Mouse (Mus musculus) MEL (cell line): Measurements from ENCODE around the gene Fam78b. TPM values are rescaled to one million over a fixed set of nuclear protein-coding genes. Genes with fewer than 3 reads are reported as not detected.

Source experiments
- DNase-seq: peaks from one replicate; pipeline ENCODE4 v3.0.0; 2011; ENCODE audit warnings: low read depth, low spot score
- H3K27ac ChIP-seq: 2 replicates; pipeline ENCODE4 v1.5.1; 2012; ENCODE audit warnings: low read depth, mild to moderate bottlenecking, control low read depth, low read length, moderate library complexity; ENCODE audit not compliant: control insufficient read depth
- H3K27me3 ChIP-seq, 2 experiments: fragments of 150-350 bp in 1 of 2; sonication (generic) in 1 of 2; 2 replicates each; pipeline ENCODE4 v1.6.1; 2012; ENCODE audit warnings: low read length in 2 of 2, mild to moderate bottlenecking in 2 of 2, improper control_type of control experiment in 1 of 2, moderate library complexity in 1 of 2; ENCODE audit not compliant: insufficient read depth in 2 of 2, control insufficient read depth in 1 of 2
- H3K36me3 ChIP-seq, 2 experiments: 2 replicates each; pipeline ENCODE4 v1.6.1; 2012 to 2014; ENCODE audit warnings: low read length in 2 of 2, improper control_type of control experiment in 1 of 2, inconsistent platforms in 1 of 2, mild to moderate bottlenecking in 1 of 2; ENCODE audit not compliant: insufficient read depth in 2 of 2, control insufficient read depth in 1 of 2
- H3K4me1 ChIP-seq, 2 experiments: fragments of 150-350 bp in 1 of 2; sonication (generic) in 1 of 2; 2 replicates each; pipeline ENCODE4 v1.6.1; 2012; ENCODE audit warnings: low read length in 2 of 2, improper control_type of control experiment in 1 of 2, mild to moderate bottlenecking in 1 of 2; ENCODE audit not compliant: insufficient read depth in 2 of 2, control insufficient read depth in 1 of 2
- H3K4me3 ChIP-seq, 2 experiments: fragments of 150-350 bp in 1 of 2; sonication (generic) in 1 of 2; 2 replicates each; pipeline ENCODE4 v1.5.1; 2012; ENCODE audit warnings: low read depth in 2 of 2, low read length in 2 of 2, mild to moderate bottlenecking in 2 of 2, moderate library complexity in 2 of 2, control low read depth in 1 of 2, improper control_type of control experiment in 1 of 2; ENCODE audit not compliant: control insufficient read depth in 1 of 2, insufficient read depth in 1 of 2
- H3K79me2 ChIP-seq: 2 replicates; pipeline ENCODE4 v1.6.1; 2012; ENCODE audit warnings: mild to moderate bottlenecking, low read length, moderate library complexity; ENCODE audit not compliant: control insufficient read depth, poor library complexity, insufficient read depth
- H3K9ac ChIP-seq: 2 replicates; pipeline ENCODE4 v1.6.1; 2012; ENCODE audit warnings: low read depth, mild to moderate bottlenecking, control low read depth, low read length, moderate library complexity; ENCODE audit not compliant: control insufficient read depth, poor library complexity, severe bottlenecking
- H3K9me3 ChIP-seq: fragments of 150-350 bp; sonication (generic); replicated peaks from 2 replicates; pipeline ENCODE4 v1.6.1; 2012; ENCODE audit warnings: mild to moderate bottlenecking, low read length, improper control_type of control experiment, moderate library complexity; ENCODE audit not compliant: insufficient read depth
- CHD2 ChIP-seq: IDR thresholded peaks from 2 replicates; pipeline ENCODE4 v1.6.1; 2011; ENCODE audit warnings: low read length, improper control_type of control experiment
- ETS1 ChIP-seq: IDR thresholded peaks from 2 replicates; pipeline ENCODE4 v1.6.1; 2012; ENCODE audit warnings: low read depth, mild to moderate bottlenecking, inconsistent platforms, low read length, improper control_type of control experiment, moderate library complexity
- HCFC1 ChIP-seq: IDR thresholded peaks from 2 replicates; pipeline ENCODE4 v1.6.1; 2012; ENCODE audit warnings: low read depth, mild to moderate bottlenecking, inconsistent platforms, low read length, improper control_type of control experiment, moderate library complexity
- MAX ChIP-seq: IDR thresholded peaks from 2 replicates; pipeline ENCODE4 v1.6.1; 2011; ENCODE audit warnings: low read length, improper control_type of control experiment
- MEF2A ChIP-seq: IDR thresholded peaks from 2 replicates; pipeline ENCODE4 v1.6.1; 2014; ENCODE audit warnings: low read depth, mild to moderate bottlenecking, inconsistent platforms, low read length, improper control_type of control experiment; ENCODE audit not compliant: poor library complexity, insufficient replicate concordance, severe bottlenecking; ENCODE audit errors: extremely low read depth
- MYB ChIP-seq: IDR thresholded peaks from 2 replicates; pipeline ENCODE4 v1.6.1; 2011; ENCODE audit warnings: mild to moderate bottlenecking, low read depth, low read length, improper control_type of control experiment
- POLR2AphosphoS2 ChIP-seq: IDR thresholded peaks from 2 replicates; pipeline ENCODE4 v1.6.1; 2011; ENCODE audit warnings: low read length, improper control_type of control experiment
- RAD21 ChIP-seq: IDR thresholded peaks from 2 replicates; pipeline ENCODE4 v1.6.1; 2011; ENCODE audit warnings: mild to moderate bottlenecking, low read depth, low read length, improper control_type of control experiment
- RCOR1 ChIP-seq: IDR thresholded peaks from 2 replicates; pipeline ENCODE4 v1.6.1; 2012; ENCODE audit warnings: low read depth, mild to moderate bottlenecking, inconsistent platforms, low read length, improper control_type of control experiment
- TCF12 ChIP-seq: IDR thresholded peaks from 2 replicates; pipeline ENCODE4 v1.6.1; 2014; ENCODE audit warnings: low read depth, mild to moderate bottlenecking, inconsistent platforms, low read length, improper control_type of control experiment, moderate library complexity
- UBTF ChIP-seq: IDR thresholded peaks from 2 replicates; pipeline ENCODE4 v1.6.1; 2012; ENCODE audit warnings: low read depth, mild to moderate bottlenecking, inconsistent platforms, low read length, improper control_type of control experiment, moderate library complexity, borderline replicate concordance; ENCODE audit not compliant: insufficient read depth
- USF1 ChIP-seq: IDR thresholded peaks from 2 replicates; pipeline ENCODE4 v1.6.1; 2014; ENCODE audit warnings: low read depth, mild to moderate bottlenecking, inconsistent platforms, low read length, improper control_type of control experiment, moderate library complexity
- ZNF384 ChIP-seq: IDR thresholded peaks from 2 replicates; pipeline ENCODE4 v1.6.1; 2012; ENCODE audit warnings: low read depth, mild to moderate bottlenecking, inconsistent platforms, low read length, improper control_type of control experiment
- polyA plus RNA-seq, 2 experiments: library from polyadenylated mRNA; stranded (reverse) in 1 of 2; unstranded in 1 of 2; fragments of >175 nt in 1 of 2; fragments of >200 nt in 1 of 2; gene quantifications; 2 replicates each; pipeline versions ENCODE4 v1.2.1 to v1.2.4; 2012; ENCODE audit warnings: low replicate concordance in 2 of 2, low read depth in 1 of 2; ENCODE audit not compliant: insufficient read length in 2 of 2, insufficient read depth in 1 of 2, missing spikeins in 1 of 2
- total RNA-seq: library from RNA; depleted of rRNA; stranded (reverse); fragments of 300-350 nt; gene quantifications from 2 replicates; pipeline ENCODE4 v1.2.3, GENCODE M21; 2012

The Fam78b gene
- total and polyA plus RNA-seq, 3 experiments = not detected

DNA sequence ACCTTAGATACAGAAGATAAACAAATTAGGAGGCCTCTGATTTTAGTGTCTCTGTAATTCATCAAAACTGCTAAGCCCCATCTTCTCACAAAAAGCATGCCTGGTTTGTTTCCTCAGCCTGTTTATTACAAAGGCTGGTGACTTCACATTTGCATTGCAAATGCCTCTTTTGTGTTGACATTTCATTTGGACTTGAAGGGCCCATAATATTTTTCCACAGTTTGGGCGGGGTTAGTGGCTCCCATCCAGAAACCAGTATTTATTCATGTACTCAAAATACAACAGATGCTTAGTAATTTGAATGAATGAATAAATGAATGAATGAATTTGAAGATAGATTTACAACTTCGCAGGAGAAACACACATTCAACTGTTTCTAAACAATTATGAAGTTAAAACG is 115.5 kb downstream of the Fam78b start:
- H3K79me2 ChIP-seq = no peaks in the 10 kb centered on the region
- H3K4me1 ChIP-seq = no peaks in the 10 kb centered on the region
- H3K27me3 ChIP-seq = no peaks in the 10 kb centered on the region
- H3K9ac ChIP-seq = no peak overlapping the region
- H3K9me3 ChIP-seq = no peaks in the 10 kb centered on the region
- DNase-seq = no peak
- H3K36me3 ChIP-seq = no peaks in the 10 kb centered on the region
- no peak overlapping the region for H3K27ac ChIP-seq
- no peak for TF ChIP-seq MAX
- no peak overlapping the region for H3K4me3 ChIP-seq

GRCm38 (mm10) chr1:167118971-167119370 is 117.8 kb downstream of the Fam78b start:
- no peaks in the 10 kb centered on the region for H3K4me1 ChIP-seq

DNA sequence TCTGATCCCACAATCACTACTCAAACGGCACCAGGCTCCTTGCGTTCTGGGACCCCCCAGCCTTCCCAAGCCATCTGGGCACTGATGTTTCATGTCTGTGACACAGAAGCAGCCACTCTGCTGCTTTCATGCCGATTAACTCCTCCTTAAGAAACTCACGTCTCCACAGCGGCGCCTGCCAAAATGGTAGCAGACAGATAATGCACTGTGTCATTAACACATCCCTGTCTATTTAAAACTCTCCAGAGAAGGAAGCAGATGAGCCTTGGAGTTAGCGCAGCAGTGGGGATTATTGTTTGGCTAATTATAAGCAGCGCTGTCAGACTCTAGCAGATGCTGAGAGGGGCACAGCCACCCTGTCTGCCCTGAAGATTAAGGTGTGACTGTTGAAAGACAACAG is 118.2 kb downstream of the Fam78b start:
- no peak for TF ChIP-seq CHD2
- TF ChIP-seq USF1 = no peak
- no peak for TF ChIP-seq UBTF
- TF ChIP-seq RCOR1 = no peak
- TF ChIP-seq POLR2AphosphoS2 = no peak
- TF ChIP-seq MEF2A = no peak

More at GRCm38 (mm10) chr1:167118971-167119370, 117.8 kb downstream of the Fam78b start:
- TF ChIP-seq TCF12 = no peak
- no peak for TF ChIP-seq RAD21
- TF ChIP-seq ETS1 = no peak
- no peak for TF ChIP-seq MYB
- no peak for TF ChIP-seq MEF2A
- no peak for TF ChIP-seq POLR2AphosphoS2
- TF ChIP-seq ZNF384 = no peak
- no peak for TF ChIP-seq HCFC1
- H3K27me3 ChIP-seq = no peaks in the 10 kb centered on the region
- no peaks in the 10 kb centered on the region for H3K9me3 ChIP-seq
- H3K9ac ChIP-seq = no peak overlapping the region
- H3K27ac ChIP-seq = no peak overlapping the region
- DNase-seq = no peak
- H3K4me3 ChIP-seq = no peak overlapping the region
- H3K36me3 ChIP-seq = no peaks in the 10 kb centered on the region
- H3K79me2 ChIP-seq = no peaks in the 10 kb centered on the region

More for the DNA sequence above, 118.2 kb downstream of the Fam78b start:
- Histone ChIP-seq H3K36me3 (no peaks in the 10 kb centered on the region), H3K9ac (no peak overlapping the region), H3K9me3 (no peaks in the 10 kb centered on the region), H3K27me3 (no peaks in the 10 kb centered on the region), H3K4me1 (no peaks in the 10 kb centered on the region), H3K27ac (no peak overlapping the region), H3K4me3 (no peak overlapping the region), H3K79me2 (no peaks in the 10 kb centered on the region)
- no peak for DNase-seq
